Mouse (Mus musculus) lung, postnatal 0 days (tissue): Measurements from ENCODE around the gene Ranbp3.

Experiments
- CTCF ChIP-seq: IDR thresholded peaks from 2 replicates; pipeline ENCODE4 v1.5.1; 2016; ENCODE audit warnings: antibody characterized with exemption, mild to moderate bottlenecking
- EP300 ChIP-seq: IDR thresholded peaks from 2 replicates; pipeline ENCODE4 v1.6.1; 2016; ENCODE audit warnings: antibody characterized with exemption, mild to moderate bottlenecking, control low read depth

DNA sequence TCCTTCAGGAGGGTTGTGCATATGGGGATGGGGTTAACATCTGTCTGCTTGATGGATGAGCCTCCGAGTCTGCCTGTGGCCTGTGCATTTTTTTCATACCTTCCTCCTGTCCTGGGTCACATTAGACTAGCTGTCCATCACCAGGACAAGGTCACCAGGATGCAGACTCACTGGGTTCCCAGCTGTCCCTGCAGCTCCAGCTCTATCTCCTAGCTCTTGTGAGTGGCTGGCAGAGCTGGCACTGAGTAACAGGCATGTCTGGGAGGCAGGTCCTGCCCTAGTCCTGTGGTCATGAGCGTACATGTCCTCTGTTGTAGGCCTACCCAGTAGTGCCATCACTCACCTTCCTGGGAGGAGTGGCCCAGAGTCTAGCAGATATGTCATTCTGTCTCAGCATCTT, 27.4 kb downstream of the Ranbp3 start:
- no peak for TF ChIP-seq EP300
- TF ChIP-seq CTCF = no peak
